Mouse (Mus musculus): ENCODE measurements at regions not wholly inside any gene's neighbourhood (a gene's known extent, or its start where the extent isn't known, plus 50 kb on each side); places are given as distances from the start of the nearest gene placed in this dataset.

DNA sequence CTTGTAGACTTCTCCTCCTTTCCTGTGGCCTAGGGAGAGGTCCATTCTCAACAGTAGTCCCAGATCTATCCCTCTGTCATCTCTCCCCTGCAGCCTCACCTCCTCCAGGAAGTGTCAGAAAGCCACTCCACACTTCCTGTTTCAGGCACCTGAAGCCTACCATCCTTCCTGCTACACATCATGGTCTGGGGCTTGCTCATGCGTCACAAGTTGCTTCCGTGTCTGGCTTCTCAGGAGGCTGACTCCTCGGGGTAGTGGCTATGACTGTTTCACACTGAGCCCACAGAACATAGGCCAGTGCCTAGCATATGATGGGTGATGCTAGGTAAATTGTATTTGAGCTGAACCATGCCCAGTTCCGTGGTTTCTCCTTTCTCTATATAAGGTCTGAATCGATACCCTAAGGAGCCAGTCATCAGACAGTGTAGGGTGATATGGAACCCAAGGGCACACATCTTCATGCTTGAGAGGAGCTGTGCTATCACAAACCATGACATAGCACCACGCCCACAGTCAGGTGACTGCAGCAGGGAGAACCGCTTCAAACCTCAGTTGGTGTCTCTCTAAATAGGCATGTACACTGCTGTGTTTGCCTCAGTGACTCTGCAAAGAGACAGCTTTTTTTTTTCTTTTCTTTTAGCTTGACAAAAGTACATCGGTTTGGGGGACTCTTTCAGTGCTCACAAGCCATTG, 272.2 kb downstream of the Sec61b start:
- DNase-seq = no peak

DNA sequence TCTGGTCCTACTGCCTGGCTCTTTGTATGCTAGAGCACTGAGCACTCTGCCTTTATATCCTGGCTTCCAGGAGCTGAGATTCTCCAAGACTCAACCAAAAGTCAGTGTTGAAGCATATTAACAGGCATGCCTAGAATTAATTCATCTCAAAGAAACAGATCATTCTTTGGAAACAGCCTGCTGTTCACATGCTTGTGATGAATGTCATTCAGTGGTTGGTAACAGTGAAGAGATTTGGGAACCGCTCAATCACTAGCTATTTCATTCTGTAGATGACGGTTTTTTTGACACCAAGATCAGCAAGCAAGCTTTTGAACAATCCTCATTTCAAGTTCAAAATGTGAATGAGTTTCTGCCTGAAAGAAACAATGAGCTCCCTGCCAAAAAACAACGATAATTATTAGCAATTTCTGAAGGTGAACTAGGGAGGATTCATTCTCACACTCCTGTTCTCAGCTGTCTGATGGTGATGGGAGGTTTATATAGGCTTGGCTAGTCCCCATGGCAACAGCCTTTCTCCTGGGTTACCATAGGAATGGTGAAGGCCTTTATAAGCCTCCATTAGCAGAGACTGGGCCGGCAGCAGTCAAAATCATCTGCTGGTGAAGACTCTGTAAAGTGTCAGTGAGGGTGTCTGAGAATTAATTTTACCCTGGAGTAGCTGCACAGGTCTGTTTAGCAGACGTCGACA, 272.6 kb upstream of the Nr4a3 start:
- DNase-seq = no peak

DNA sequence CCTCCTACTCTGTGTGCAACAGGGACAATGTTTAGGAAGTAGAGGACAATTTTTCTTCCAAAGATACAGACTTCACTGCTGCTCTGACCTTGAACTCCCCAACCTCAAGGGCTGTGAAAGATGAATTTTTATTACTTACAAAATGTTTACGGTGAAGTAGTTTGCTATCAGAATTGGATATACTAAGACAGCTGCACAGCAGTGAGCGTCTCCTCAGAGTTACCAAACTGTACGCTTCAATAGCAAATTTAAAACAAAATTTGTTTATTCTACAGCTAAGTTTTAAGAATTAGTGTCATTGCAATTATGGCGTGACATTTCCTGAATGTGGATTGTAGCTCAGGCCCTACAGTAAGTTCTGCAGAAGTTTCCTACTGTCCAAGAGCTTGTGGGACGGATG, 270.3 kb upstream of the Nr4a3 start:
- DNase-seq = no peak

DNA sequence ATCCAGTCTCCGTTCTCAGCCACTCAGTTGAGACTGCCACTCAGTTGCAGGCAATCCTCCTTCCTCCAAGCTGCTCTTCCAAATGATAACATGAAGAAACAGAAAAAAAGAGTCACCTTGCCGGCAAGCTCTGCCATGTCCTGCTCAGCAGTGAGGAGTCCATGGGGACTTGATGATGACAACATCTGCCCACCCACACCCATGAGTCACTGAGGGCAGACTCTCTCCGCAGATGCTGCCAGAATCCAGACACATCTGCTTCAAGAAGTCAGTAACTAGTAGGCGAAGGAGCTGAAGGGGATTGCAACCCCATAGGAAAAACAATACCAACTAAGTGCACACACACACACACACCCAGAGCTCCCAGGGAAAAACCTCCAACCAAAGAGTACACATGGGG, 263.9 kb upstream of the Nr4a3 start:
- DNase-seq = peak; percentile 27

DNA sequence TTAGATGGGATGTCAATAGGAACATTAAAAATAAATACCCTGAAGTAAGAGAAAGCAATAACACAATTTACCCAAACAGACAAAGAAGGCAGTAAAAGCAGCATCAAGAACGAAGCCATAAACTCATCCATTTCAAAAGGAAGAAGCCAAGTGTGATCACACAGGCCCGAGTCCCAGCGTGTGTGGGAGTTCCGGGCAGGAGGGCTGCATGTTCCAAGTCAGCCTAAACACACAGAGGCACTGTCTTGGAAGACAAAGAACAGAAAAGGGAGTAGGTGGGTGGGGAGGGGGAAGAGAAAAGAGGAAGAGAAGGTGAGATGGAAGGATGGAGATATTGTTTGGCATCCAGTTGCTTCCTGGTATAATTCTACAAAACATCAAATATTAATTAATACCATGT, 248.0 kb upstream of the Nr4a3 start:
- no peak for DNase-seq

DNA sequence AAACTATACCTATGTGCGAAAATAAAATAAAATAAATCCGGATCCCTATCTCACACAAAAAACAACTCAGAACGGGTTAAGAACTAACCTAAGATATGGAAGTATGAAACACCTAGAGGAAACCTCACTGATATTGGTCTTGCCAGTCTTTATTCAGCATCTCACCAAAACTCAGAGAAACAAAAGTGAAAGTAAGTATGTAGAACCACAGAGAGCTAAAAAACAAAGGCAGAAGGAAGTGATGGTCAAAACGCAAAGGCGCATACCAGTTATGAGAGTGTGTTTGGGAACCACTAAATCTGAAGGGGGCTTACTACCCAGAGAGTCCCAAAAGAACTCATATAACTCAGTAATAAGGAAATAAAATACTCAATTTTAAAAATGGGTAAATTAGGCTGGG, 245.8 kb upstream of the Nr4a3 start:
- no peak for DNase-seq

DNA sequence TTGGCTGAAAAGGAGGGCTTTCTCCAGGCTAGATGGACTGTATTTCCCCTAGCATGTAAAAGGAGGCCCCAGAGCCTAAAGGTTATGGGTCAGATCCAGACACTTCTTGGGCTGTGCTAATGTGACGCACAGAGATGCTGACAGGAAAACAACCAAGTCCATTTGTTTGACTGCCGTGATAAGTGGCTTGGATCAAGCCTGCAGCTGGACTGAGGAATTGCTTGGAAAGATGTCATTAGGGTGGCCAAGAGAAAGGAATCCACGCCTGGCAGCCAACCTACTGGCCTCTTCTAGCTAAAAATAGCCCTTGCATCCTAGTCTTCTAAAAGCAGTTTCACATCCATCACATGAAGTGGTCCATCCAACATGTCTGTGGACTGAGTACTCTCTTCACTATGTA, 241.8 kb upstream of the Nr4a3 start:
- no peak for DNase-seq

DNA sequence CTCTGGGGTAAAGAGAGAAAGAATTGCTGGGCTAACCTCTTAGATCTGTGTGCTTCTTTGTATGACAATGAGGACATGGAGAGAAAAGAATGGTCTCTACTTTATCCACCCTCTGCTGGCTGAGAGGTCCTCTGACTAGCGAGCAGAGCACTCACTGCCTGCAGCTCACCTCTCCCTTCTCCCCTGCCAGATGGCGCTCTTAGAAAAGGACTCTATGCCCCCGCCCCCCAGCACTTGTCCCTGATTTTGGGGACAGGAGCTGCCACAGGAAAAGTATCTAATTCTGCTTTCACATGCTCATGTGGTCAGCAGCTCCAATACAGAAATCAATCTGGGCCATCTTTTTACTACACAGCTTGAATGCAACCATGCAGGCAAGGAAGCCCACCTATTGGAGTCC, 237.1 kb upstream of the Nr4a3 start:
- no peak for DNase-seq

DNA sequence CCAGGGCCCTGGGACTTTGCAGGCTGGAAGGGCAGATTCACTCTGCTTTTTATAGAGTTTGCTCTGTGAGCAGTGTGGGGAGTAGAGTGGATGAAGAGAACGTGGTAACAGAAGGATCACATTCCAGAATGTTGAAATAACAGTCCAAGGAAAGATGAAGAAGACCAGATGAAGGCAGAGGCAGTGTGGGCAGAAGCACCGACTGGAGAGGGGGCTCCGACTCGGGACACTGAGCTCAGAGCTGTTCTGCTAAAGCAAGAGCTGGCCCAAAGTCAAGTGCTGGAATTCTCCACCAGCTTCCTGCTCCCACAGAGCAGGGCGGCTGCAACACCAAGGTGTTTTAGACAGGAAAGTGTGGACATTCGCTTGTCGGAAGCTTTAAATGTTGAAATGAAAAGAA, 230.9 kb upstream of the Nr4a3 start:
- no peak for DNase-seq

DNA sequence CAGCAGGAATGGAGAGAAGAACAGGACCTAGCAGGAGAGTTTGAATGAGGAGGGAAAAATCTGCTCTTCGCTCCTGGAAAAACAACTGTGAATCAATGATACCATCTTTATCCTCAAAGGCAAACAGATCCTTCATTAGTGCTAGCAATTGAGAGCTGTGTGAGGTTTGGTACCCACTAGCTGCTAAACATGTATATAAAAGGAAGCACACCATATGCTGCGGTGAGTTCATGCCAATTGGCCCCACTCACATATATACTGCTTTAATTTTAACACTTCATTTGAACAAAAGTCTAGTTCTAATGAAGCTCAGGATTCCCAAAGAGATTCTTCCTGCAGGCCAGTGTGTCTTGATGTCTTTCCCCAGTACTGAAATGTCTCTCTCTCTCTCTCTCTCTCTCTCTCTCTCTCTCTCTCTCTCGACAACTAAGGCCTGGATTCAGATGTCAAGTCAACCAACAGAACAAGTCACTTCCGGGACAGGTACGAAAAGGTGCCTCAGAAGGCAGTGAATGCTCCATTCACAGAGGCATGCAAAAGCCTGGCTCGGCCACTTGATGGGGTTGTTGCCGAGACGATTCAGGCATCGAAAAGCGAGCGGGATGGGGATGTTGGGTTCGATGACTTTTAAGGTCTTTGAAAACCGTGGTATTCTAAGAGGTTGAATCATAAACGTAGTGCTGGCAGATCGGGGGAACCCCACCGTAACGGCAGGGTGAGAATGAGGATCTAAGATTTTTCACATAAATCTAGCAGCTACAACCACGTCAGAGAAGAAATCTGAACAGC, 226.4 kb upstream of the Nr4a3 start:
- DNase-seq = no peak

DNA sequence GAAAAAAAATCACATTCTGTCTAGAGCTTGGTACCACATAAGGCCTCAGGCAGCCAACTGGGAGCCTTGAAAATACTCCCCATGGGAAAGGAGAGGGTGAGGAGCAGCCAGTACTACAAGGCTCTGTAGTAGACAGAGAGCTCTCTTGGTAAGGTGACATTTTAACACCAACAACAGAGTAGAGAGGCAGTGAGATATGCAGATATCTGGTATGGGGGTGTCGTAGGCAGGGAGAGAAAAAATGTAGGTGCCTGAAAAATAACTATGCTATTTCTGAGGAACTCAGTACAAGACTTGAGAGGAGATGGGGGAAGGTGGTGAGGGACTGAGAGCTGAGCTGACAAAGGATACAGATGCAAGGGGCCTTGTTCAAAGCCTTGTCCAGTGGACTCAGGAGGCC, 224.4 kb upstream of the Nr4a3 start:
- DNase-seq = no peak

DNA sequence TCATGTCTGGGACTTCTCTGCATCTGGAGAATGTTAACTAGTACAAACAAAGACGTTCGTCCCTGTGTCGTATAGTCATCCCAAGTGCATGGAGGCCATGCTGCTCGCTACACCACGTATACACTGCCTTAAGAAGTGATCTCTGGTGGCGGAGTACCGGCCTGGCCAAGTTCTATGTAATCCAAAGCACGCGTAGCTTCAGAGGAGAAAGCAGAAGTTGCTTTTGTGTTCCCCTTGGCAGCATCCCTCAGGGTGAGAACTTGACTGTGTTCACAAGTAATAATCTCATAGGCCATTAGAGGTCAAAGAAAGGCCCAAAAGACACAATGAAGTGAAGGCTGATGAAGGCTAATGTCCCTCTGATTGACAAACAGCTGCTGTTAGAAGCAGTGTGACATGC, 221.7 kb upstream of the Nr4a3 start:
- no peak for DNase-seq

DNA sequence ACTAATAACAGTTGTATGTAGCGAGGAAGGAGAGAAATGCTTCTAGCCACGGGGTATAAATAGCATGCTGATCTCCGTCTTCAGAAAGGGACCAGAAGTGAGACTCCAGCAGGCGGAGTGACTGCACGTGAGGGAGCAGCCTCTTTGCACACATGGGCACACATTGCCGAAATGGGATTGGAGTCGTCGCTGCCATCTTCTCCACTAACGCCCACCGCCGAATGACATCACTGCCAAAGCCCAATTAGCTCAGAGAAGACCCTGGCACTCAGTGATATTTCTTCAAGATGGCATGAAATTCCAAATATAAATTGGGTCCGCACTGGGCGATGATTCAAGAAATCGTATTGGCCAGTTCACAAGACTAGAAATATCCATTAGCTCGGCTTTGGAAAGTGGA, 220.9 kb upstream of the Nr4a3 start:
- no peak for DNase-seq

DNA sequence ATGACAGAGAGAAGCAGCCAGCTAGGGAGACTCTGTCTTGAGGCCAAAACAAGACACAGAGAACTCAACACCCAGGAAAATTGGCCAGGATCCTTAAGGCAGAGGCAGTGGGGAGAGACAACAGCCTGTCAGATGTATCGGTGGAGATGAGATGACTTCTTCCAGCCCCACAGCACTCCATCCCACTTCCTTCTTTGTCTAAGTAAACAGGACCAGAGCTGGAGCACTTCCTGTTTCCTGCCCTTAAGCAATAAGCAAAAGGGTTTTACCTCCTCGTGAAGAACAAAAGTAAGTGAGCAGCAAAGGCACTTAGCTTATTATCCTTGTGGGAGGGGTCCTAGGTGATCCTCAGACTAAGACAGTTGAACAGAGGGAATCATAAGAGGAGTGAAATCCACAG, 212.0 kb upstream of the Nr4a3 start:
- DNase-seq = no peak

DNA sequence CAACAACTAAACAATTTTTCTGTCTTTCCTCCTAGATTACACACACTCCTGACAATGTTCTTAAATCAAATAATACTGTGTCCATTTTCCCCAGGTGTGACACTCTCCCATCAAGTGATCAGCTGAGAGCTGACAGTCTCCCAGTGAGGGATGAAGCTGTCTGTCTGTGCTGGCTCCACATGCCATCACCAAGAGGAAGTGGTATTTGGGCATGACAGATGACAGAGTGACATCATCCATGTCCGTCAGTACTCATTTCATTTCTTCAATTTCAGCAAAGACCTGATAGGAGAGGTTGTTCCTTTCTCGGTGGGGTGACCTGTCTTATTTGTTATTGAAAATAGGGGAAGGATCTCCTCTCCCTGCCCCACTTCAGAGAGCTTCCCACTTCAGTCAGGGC, 206.5 kb upstream of the Nr4a3 start:
- DNase-seq = no peak

DNA sequence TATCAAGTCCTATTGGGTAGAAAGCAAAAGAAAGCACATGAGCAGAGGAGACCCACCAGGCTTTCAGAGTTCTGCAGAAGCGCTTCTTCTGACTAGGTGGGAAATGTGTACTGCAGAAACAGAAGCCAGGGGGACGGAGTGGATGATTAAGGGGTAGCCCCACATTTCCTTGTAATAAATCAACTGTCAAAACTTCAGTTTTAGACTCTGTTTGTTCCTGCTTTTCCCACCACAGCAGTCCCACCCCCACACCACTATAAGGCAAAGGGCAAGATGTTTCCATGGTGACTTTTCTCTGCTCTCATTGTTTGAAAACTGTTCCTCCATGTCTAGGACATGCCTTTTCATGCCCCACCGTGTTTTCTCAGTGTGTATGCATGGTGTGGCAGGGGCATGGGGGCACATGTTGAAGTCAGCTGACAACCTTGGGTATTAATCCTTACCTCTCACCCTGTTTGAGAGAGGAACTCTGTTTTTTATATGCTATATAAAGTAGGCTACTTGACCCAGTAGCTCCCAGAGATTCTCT, 202.8 kb upstream of the Nr4a3 start:
- no peak for DNase-seq

DNA sequence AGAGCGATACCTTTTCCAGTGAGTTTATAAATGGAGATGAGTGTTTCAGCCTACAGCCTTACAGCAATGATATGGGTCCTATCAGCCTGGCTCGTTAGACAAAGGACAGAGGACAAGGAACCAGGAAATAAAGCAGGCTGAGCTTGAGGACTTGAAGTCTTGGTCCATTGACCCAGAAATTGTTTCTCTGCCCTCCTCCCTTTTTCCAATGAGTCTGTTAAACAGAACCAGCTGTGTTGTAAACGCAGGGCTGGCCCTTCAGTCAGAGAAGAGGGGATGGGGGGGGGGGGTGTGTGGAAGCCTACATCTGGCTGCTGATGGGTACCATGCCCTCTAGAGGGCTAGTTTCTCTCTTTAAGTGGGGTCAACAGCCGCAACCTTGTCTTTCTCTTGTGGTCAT, 199.7 kb upstream of the Nr4a3 start:
- no peak for DNase-seq

DNA sequence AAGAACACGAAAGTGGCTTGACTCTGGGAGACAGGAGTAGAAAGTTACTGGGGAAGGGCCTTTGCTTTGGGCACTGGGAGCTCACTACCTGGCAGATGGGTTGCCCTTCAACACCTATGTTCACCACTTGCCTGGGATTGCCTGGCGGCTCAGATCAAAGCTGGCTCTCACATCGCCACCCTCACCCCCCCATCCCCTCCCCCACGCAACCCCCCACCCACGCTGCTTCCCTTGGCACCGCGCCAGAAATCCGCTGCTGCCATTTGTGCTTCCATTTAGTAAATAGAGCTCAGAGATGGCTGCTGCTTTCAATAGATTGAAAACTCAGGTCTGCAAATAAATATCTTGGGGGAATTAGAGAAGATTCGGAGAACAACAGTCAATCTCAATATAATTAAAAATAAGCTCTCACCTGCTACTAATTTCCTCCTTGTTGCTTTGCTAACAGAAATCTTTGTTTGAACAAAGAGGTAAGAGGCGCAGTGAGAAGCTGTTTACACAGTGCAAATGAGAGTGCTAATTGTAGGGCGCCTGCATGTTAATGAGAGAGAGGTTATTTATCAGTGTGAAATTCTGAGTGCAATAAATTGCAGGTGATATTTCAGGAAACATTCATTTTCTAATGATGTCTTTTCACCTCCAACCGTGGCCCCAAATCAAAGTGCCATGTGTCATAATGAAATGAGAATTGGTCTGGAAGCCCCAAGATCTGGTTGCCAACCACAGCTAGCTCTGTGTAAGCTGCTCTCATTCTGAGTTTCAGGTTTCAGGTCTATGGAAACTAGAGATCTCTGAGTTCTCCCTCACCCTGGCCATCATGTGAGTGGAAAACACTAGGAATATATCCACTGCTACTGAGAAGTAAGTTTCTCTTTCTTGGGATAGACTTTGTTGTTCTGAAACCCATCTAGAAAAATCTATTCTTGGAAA, 198.3 kb upstream of the Nr4a3 start:
- no peak for DNase-seq

DNA sequence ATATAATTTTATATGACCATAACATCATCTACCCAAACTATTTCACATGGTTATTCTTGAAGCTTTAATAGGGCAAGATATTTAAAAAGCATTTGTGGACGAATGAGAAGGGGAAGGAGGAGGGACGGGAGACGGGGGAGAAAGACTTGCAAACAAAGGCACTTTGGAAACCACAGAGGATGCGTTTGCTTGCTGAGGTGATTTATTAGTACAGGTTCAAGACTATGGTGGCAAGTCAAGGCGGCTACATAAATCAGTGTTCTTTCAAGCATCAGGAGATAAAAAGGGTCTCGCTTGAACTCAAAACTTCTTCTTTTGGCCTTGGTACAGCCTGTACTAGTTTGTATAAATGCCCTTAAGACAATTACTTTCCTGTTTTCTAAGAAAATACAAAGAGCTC, 183.8 kb upstream of the Nr4a3 start:
- no peak for DNase-seq

DNA sequence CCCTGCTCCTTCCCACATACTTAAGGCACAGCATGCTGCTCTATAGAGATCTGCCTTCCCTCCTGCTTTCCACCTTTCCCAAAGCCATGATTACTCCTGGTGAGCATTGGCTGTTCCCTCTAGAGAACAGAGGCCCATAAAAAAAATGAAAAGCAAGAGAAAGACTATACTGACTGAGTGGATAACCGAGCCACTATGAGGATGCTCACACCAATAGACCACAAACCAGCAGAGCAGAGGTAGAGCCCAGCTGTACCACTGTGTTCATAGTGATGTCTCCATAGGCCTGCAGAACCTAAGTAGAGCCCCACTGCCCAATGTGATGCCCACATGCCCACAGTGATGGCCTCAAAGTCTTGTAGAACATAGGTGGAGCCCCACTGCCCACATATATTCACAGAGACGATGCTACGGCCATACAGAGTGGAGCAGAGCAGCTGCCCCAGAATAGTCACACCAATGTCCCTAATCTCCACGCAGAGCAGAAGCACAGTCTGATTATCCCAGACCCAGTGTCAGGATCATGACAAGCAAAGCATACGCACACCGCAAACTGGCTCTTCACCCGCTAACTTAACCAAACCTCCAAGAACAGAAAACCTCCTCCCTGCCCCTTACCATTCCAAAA, 174.8 kb upstream of the Nr4a3 start:
- DNase-seq = no peak

DNA sequence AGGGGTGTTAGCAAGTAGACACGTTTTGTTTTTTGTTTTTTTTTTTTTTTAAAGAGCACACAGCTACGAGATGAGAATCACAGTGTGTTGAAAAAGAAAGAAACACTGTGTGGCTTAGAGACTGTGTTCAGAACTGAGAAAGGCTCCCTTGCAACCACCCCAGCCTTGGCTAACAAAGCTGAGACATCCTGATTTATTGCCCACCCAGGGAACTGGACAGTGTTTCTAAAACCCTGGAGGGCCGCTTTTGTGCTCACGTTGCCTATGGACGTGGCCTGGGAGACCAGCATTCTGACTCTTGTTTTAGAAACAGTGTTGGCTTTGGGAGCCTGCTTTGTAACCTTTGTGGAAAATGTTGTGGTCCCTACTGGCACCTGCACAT, 174.3 kb upstream of the Nr4a3 start:
- DNase-seq = no peak

DNA sequence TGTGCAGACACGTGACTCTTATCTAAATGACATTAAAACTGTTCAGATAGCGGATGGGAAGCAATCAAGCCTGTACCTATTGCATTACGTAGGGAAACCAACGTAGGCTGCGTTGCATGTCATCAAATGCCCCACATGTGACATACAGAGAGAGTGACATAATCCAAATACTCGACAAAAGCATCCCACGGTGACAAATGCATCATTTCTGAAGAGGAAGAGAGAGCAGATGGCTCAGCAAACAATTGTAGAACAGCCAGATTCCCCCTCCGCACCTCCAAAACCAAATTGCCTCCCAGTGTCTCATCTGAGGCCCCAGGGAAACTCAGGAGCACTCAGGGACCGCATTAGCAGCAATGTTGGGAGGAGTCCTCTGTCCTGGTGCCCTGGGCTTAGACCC, 163.4 kb upstream of the Nr4a3 start:
- no peak for DNase-seq

All from adrenal gland, postnatal 14 days (tissue).